In the genomic region with DNA sequence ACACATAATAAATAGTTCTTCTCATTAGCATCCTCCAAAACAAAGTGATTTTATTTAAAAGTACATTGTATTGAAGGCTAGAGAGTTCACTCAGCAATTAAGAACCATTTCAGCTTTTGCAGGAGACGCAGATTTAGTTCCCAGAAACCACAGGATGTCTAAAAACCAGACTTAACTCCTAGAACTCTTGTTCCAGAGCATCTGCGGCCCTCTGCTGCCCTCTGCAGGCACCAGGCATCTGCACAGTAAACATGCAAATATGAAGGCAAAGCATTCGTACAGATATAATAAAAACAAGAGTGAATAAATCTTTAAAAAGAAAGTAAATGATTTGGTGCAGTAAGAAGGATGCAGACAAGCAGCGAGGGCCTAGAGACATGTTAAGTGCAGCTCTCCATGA, we compare ENCODE assay signal across 9 mouse cellular contexts. TPM values are rescaled to one million over a fixed set of nuclear protein-coding genes. Genes with fewer than 3 reads are reported as not detected.
DNase-seq lines count a peak whose midpoint lies in the region; ATAC-seq lines count a peak whose summit lies in the region.
"Had no signal": no experiment of that assay in that cellular context is flagged by ENCODE, and none has a peak within 500 bp of the region (broad histone marks: within the 10 kb centered on the region; RNA-seq: fewer than 3 reads in every experiment).

No protein-coding gene starts in this region.

- WGBS in neural tube, embryonic 15.5 days, result 55% methylated on average over 4 of the region's 4 CpGs

- H3K4me2 ChIP-seq in neural tube, embryonic 15.5 days, result no peak overlapping the region
- H3K4me2 ChIP-seq: liver, embryonic 13.5 days had no signal

- ATAC-seq in neural tube, embryonic 15.5 days (ENCODE audit: low FRiP score), result no peak

- no peak overlapping the region for H3K9ac ChIP-seq in neural tube, embryonic 15.5 days (replicated peaks)
- H3K9ac ChIP-seq: liver, embryonic 13.5 days had no signal

- H3K9me3 ChIP-seq in neural tube, embryonic 15.5 days (replicated peaks), result no peaks in the 10 kb centered on the region
- H3K9me3 ChIP-seq: liver, embryonic 13.5 days had no signal

- H3K4me1 ChIP-seq in neural tube, embryonic 15.5 days, result no peaks in the 10 kb centered on the region
- H3K4me1 ChIP-seq: liver, embryonic 13.5 days had no signal

- no peaks in the 10 kb centered on the region for H3K36me3 ChIP-seq in neural tube, embryonic 15.5 days
- H3K36me3 ChIP-seq: liver, embryonic 13.5 days had no signal

- DNase-seq in cerebellum, adult 18-20 months, result peak; percentile 18 to 27
- no peak for DNase-seq in cerebellum, adult 9-11 months
- peak; percentile 30 for DNase-seq in neural tube, embryonic 10.5 days (ENCODE audit: extremely low spot score, low spot score)
- peak; percentile 22 for DNase-seq in embryo, embryonic 11.5 days (ENCODE audit: low read depth, low spot score)
- DNase-seq in layer of hippocampus, adult 18-20 months (ENCODE audit: low spot score in 2 of 2), result peak; percentile 32 to 86
- DNase-seq in lung, postnatal 25 days (ENCODE audit: low spot score), result peak; percentile 8
- peak; percentile 1 to 10 for DNase-seq in thymus, postnatal 36 days
- DNase-seq: liver, embryonic 13.5 days had no signal

- H3K27me3 ChIP-seq in neural tube, embryonic 15.5 days (replicated peaks), result no peaks in the 10 kb centered on the region
- H3K27me3 ChIP-seq: liver, embryonic 13.5 days had no signal

- H3K27ac ChIP-seq in neural tube, embryonic 15.5 days (replicated peaks), result no peak overlapping the region
- H3K27ac ChIP-seq: liver, embryonic 13.5 days had no signal

- no peak overlapping the region for H3K4me3 ChIP-seq in neural tube, embryonic 15.5 days (replicated peaks)
- H3K4me3 ChIP-seq: liver, embryonic 13.5 days had no signal

RNA-seq across cellular contexts. Expression of a gene that starts 8.5 kb away (rescaled TPM):
- polyA plus RNA-seq in neural tube, embryonic 15.5 days (2015; fragmentation: Nextera tagmentation; extraction: Ambion mirVana), result not detected in 2 replicates
- not detected for total RNA-seq in layer of hippocampus, adult 18-20 months (2021)
- polyA plus RNA-seq: liver, embryonic 13.5 days had no signal

RNA-seq across cellular contexts. Expression of a gene that starts 52.4 kb away (rescaled TPM):
- polyA plus RNA-seq in neural tube, embryonic 15.5 days (2015; fragmentation: Nextera tagmentation; extraction: Ambion mirVana), result not detected in 2 replicates
- not detected for total RNA-seq in layer of hippocampus, adult 18-20 months (2021)
- polyA plus RNA-seq: liver, embryonic 13.5 days had no signal
